Mouse (Mus musculus): Measurements from ENCODE around the gene Gm10563.

Gm10563 gene

DNA sequence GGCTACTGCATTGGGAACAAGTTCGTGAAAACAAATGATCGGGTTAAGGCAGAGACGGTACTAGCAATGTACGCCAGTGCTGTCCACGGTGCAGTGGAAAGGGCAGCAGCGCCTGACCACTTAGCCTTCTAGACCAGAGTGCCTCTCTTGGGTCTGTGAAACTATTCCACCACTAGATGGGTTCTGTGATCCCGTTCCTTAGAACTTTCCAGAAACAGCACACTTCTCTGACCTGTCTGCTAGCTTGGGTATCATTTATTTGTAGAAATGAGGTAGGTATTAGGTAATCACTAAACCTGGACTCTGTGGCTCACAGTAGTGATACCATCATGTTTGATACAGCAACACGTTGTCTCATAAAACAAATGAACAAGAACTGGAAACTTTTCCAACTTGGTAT, 78.7 kb downstream of the Gm10563 start:
- DNase-seq (ENCODE audit: extremely low spot score, low read depth, low spot score), result no peak

Measured in hindlimb bud, embryonic 11.5 days (tissue).